Mouse (Mus musculus) G1E (cell line): ENCODE results near the gene Myl9. TPM values are rescaled to one million over a fixed set of nuclear protein-coding genes. Genes with fewer than 3 reads are reported as not detected.

Experiments
- ATAC-seq: 2 replicates; pipeline ENCODE4 v1.8.0; 2016; ENCODE audit warnings: mild to moderate bottlenecking; ENCODE audit not compliant: insufficient number of reproducible peaks, poor library complexity, low FRiP score, severe bottlenecking; ENCODE audit errors: extremely low read depth
- DNase-seq: peaks from one replicate; pipeline ENCODE4 v3.0.0; 2012; ENCODE audit warnings: low spot score
- H3K27me3 ChIP-seq: 2 replicates; pipeline ENCODE4 v1.6.1; 2012; ENCODE audit warnings: mild to moderate bottlenecking, low read length, inconsistent platforms; ENCODE audit not compliant: insufficient read depth
- H3K36me3 ChIP-seq: replicated peaks from 2 replicates; pipeline ENCODE3; 2012; ENCODE audit warnings: mild to moderate bottlenecking, inconsistent platforms
- H3K4me1 ChIP-seq: 2 replicates; pipeline ENCODE4 v1.6.1; 2012; ENCODE audit warnings: low read depth, low read length, inconsistent platforms, mixed read lengths; ENCODE audit not compliant: insufficient read depth
- H3K4me3 ChIP-seq: 2 replicates; pipeline ENCODE4 v1.5.1; 2012; ENCODE audit warnings: low read depth, mild to moderate bottlenecking, inconsistent platforms, low read length, moderate library complexity, mixed read lengths
- H3K9me3 ChIP-seq: replicated peaks from 2 replicates; pipeline ENCODE4 v1.6.1; 2012; ENCODE audit warnings: inconsistent platforms
- CTCF ChIP-seq: IDR thresholded peaks from 2 replicates; pipeline ENCODE4 v1.5.1; 2012; ENCODE audit warnings: low read depth, low read length, inconsistent platforms, mixed read lengths
- GATA1 ChIP-seq: IDR thresholded peaks from 2 replicates; pipeline ENCODE4 v1.6.1; 2012; ENCODE audit warnings: borderline replicate concordance, low read length, inconsistent platforms, mixed read lengths
- GATA2 ChIP-seq: IDR thresholded peaks from 2 replicates; pipeline ENCODE4 v1.6.1; 2012; ENCODE audit warnings: low read depth, low read length, inconsistent platforms, borderline replicate concordance
- POLR2AphosphoS5 ChIP-seq: IDR thresholded peaks from 2 replicates; pipeline ENCODE4 v1.6.1; 2012; ENCODE audit warnings: low read depth, low read length, inconsistent platforms; ENCODE audit not compliant: insufficient replicate concordance
- TAL1 ChIP-seq: conservative IDR thresholded peaks from 2 replicates; pipeline ENCODE4 v1.6.1; 2012; ENCODE audit warnings: low read depth, low read length, inconsistent platforms, mixed read lengths
- polyA plus RNA-seq: library from polyadenylated mRNA; stranded (reverse); fragments of >175 nt; gene quantifications from 2 replicates; pipeline ENCODE4 v1.2.3, GENCODE M21; 2012
- total RNA-seq, 2 experiments: library from RNA; stranded (forward) in 1 of 2; stranded (reverse) in 1 of 2; fragments of 200-1000 nt in 1 of 2; fragments of >200 nt in 1 of 2; fragmentation: Nextera tagmentation in 1 of 2; gene quantifications; 2 replicates each; pipeline ENCODE4 v1.2.3; 2014 to 2017

The Myl9 gene
- total and polyA plus RNA-seq, 3 experiments: 0.43 to 1.3 TPM; not detected in 1

DNA sequence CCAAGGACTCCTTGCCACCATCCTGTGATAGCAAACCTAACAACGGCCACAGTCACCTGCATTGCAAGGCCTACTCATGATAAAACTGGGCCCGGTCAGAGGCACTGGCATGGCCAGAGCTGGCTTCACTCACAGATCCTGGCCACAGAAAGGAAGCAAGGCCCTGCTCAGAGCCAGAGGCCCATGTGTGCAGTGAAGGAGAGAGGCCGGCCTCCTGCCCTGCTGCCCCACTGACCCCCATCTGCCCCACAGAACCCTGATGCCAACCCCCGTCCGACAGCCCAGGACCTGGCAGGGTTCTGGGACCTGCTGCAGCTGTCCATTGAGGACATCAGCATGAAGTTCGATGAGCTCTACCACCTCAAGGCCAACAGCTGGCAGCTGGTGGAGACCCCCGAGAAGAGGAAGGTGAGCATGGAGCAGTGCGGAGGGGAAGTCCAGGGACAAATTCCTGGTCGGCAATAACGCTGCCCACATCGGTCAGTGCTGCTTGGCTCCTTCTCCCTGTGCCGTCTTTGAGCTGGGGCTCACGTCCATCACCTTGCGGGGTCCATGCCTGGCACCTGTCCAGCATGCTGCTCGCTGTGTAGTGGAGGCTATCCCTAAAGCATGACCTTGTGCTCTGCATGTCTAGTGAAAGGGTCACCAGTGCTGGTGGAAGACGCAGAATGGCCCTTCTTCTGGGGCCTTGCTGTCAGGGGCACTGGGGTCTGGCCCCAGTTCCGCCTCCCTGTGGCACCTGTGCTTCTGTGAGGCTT lies 13.5 kb upstream of the Myl9 start:
- TF ChIP-seq GATA2: no peak
- TF ChIP-seq GATA1: no peak
- TF ChIP-seq CTCF: no peak
- no peaks in the 10 kb centered on the region for H3K27me3 ChIP-seq
- DNase-seq (no peak), ATAC-seq (no peak)
- no peaks in the 10 kb centered on the region for H3K9me3 ChIP-seq
- H3K4me1 ChIP-seq: peaks cover 36% of the 10 kb centered on the region
- H3K4me3 ChIP-seq: no peak overlapping the region
- H3K36me3 ChIP-seq: peaks cover 79% of the 10 kb centered on the region

DNA sequence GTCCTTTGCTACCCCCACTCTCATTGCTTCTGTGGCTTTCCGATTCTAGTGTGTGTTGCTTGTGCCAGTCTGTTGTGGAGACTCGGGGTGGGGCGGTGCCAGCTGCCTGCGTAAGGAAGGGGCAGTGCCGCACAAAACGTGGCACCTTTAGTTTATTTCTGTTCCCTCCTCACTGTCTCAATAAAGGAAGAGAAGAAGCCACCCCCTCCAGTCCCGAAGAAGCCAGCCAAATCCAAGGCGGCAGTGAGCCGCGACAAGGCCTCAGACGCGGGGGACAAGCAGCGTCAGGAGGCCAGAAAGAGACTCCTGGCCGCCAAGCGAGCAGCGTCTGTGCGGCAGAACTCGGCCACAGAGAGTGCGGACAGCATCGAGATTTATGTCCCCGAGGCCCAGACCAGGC lies 12.7 kb upstream of the Myl9 start:
- Histone ChIP-seq H3K4me1 (peaks cover 40% of the 10 kb centered on the region), H3K9me3 (no peaks in the 10 kb centered on the region), H3K27me3 (no peaks in the 10 kb centered on the region), H3K4me3 (no peak overlapping the region), H3K36me3 (peaks cover 71% of the 10 kb centered on the region)
- no peak for ATAC-seq
- no peak for TF ChIP-seq TAL1
- TF ChIP-seq CTCF: no peak
- no peak for TF ChIP-seq GATA2
- no peak for TF ChIP-seq GATA1
- no peak for DNase-seq

DNA sequence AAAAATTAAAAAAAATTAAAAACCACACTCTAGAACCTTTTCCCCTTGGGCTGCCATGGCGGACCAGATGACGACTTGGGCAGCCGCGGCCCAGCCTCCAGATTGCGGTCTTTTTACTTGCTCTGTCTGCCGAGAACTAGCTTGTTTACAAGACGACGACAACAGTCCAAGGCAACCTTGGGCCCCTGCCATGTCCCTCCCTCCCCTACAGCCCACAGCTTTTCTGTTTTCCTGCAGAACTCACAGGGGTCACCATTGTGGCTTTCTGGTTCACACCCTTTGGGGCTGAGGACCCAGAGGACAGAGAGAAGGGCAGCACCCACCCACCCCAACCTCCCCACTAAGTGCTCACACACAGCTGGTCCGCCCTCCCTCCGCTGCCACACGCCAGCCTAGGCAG lies 12.1 kb upstream of the Myl9 start:
- Histone ChIP-seq H3K9me3 (no peaks in the 10 kb centered on the region), H3K27me3 (no peaks in the 10 kb centered on the region), H3K4me3 (no peak overlapping the region), H3K36me3 (peaks cover 65% of the 10 kb centered on the region), H3K4me1 (peaks cover 41% of the 10 kb centered on the region)
- DNase-seq: no peak
- TF ChIP-seq CTCF (no peak), POLR2AphosphoS5 (no peak), GATA1 (no peak), TAL1 (no peak), GATA2 (no peak)
- no peak for ATAC-seq

DNA sequence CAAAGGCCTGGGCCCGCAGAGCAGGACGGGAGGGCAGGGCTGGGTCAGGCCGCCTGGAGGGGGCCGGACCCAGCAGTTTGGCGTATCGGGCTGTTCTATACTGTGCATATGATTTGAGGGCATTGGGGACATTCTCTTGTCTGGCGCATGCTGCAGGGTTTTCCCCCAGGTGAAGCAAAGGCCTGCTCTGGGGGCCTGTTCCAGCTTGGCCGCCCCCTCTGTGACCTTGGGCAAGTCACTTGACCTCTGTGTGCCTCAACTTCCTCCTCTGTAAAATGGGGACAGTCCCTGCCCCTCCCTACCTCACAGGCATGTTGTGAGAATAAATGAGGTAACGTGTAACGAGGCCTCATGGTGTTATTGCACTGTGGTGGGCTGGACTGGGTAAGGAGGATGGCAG lies 11.2 kb upstream of the Myl9 start:
- no peak overlapping the region for H3K4me3 ChIP-seq
- no peak for TF ChIP-seq CTCF
- no peak for TF ChIP-seq GATA2
- no peak for TF ChIP-seq TAL1
- no peak for TF ChIP-seq POLR2AphosphoS5
- no peak for TF ChIP-seq GATA1
- H3K27me3 ChIP-seq: no peaks in the 10 kb centered on the region
- no peaks in the 10 kb centered on the region for H3K9me3 ChIP-seq
- DNase-seq: no peak
- ATAC-seq: no peak
- H3K4me1 ChIP-seq: peaks cover 41% of the 10 kb centered on the region
- H3K36me3 ChIP-seq: peaks cover 56% of the 10 kb centered on the region

DNA sequence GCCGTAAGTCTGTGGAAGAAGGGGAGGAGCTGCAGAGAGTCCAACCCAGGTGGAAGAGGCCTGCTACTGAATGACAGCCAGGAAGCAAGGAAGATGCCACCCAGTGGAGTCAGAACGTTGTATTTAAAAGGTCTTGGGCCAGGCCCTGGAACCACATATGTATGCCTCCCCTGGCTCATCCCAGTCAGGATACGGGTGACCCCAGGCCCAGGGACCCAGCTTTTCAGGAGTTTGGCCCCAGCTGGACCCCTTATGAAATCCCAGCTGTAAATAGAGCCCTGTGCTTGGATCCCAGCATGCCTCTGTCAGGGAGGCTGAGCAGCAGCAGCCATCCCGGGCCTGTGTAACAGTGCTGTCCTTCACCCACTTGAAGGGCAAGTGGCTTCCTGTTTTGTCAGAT lies 10.5 kb upstream of the Myl9 start:
- DNase-seq (no peak), ATAC-seq (no peak)
- TF ChIP-seq GATA2: no peak
- no peak for TF ChIP-seq POLR2AphosphoS5
- no peak for TF ChIP-seq GATA1
- TF ChIP-seq TAL1: no peak
- TF ChIP-seq CTCF: no peak
- Histone ChIP-seq H3K27me3 (no peaks in the 10 kb centered on the region), H3K36me3 (peaks cover 49% of the 10 kb centered on the region), H3K4me3 (no peak overlapping the region), H3K4me1 (peaks cover 41% of the 10 kb centered on the region), H3K9me3 (no peaks in the 10 kb centered on the region)

DNA sequence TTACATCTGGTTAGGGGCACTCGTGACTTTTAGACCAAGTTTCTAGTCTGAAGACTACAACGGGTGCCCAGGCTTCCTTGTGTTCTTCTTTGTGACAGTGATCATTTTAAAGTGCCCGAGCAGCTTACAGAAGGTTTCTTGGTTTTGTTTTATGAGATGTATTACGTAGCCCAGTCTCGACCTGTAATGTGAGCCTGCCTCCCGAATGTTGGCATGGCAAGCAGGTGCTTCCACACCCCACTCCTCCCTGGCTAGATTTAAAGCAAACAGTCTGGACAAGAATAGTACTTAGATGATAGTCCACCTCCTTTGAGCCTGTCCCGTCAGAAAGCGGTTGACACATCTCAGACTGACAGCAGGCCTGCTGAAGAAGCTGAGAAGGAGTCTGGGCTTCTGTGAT lies 9.6 kb upstream of the Myl9 start:
- Histone ChIP-seq H3K4me3 (no peak overlapping the region), H3K36me3 (peaks cover 41% of the 10 kb centered on the region), H3K9me3 (no peaks in the 10 kb centered on the region), H3K27me3 (no peaks in the 10 kb centered on the region), H3K4me1 (peaks cover 38% of the 10 kb centered on the region)
- TF ChIP-seq POLR2AphosphoS5 (no peak), GATA2 (no peak), CTCF (no peak), GATA1 (no peak), TAL1 (no peak)
- ATAC-seq: no peak
- no peak for DNase-seq
